Mouse (Mus musculus): Measurements from ENCODE around the gene Ppan.

Gene Ppan

GRCm38 (mm10) chr9:20887704-20888385, at the start of gene Ppan:
Ppan (plus strand) TSS chr9:20888175.
- peak; percentile 92 for DNase-seq (ENCODE audit: low spot score)

DNA sequence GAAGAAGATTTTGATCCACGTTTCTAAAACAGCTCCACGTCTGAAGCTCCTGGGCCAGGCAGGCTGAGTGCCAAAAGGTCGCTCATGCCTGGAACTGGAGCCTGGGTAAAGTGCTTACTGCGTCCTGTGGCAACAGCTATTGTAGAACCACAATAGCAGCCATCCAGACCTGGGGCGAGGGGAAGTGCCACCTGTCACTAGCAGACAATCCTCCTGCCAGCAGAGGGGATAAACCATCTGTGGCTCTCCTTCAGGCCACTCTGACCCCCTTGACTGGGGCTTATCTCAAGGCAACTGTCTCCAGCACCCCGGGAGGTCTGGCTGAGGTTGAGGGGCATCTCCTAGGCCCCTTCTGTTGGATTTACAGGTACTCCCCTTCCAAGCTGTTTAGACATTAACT, 49.0 kb upstream of the Ppan start:
- DNase-seq (ENCODE audit: low spot score) = no peak

- DNase-seq (ENCODE audit: low spot score) = no peak
These were observed 45.8 kb upstream of the Ppan start for GRCm38 (mm10) chr9:20842211-20842610.

DNA sequence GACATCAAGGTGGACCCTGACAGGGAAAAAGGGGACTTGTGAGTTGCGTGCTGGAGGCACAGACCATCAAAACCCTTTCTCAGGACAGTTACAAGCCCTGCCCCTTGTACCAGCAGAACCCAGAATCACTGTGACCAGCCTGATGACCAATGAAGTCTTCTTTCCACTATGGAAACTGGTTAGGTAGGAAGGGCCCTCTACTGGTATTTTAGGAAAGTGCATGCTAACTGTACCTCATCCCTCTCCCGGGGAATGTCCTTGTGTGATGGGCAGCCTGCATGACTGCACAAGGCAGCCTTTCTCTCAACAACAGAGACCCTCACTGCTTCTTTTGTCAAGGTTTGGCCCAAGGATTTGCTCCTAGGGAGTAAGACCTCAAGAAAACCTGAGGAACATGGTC, 45.3 kb upstream of the Ppan start:
- no peak for DNase-seq (ENCODE audit: low spot score)

DNA sequence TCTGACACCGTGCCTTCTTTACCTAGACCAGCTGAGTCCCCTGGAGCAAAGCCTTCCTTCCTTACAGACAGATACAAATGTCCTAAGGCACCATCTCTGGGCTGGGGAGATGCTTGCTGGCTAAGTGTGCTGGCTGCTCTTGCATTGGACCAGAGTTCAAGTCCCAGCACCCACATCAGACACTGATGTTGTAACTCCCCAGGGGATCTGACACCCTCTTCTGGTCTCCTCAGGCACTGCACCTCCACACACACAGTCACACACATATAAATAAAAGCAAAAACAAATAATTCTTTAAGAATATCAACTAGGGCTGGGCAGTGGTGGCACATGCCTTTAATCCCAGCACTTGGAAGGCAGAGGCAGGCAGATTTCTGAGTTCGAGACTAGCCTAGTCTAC, 37.8 kb upstream of the Ppan start:
- no peak for DNase-seq (ENCODE audit: low spot score)

- no peak for DNase-seq (ENCODE audit: low spot score)
These were observed 30.8 kb upstream of the Ppan start for GRCm38 (mm10) chr9:20857131-20857530.

GRCm38 (mm10) chr9:20859926-20860325, 28.0 kb upstream of the Ppan start:
- DNase-seq (ENCODE audit: low spot score) = no peak

- DNase-seq (ENCODE audit: low spot score) = no peak
These were observed 26.2 kb upstream of the Ppan start for GRCm38 (mm10) chr9:20861821-20862220.

- DNase-seq (ENCODE audit: low spot score) = no peak
These were observed 25.8 kb upstream of the Ppan start for GRCm38 (mm10) chr9:20862225-20862624.

GRCm38 (mm10) chr9:20866879-20867278, 21.1 kb upstream of the Ppan start:
- DNase-seq (ENCODE audit: low spot score) = no peak

GRCm38 (mm10) chr9:20868448-20869001, 19.4 kb upstream of the Ppan start, which contains the start of gene A230050P20Rik:
A230050P20Rik (plus strand) TSS chr9:20868642.
- no peak for DNase-seq (ENCODE audit: low spot score)

DNA sequence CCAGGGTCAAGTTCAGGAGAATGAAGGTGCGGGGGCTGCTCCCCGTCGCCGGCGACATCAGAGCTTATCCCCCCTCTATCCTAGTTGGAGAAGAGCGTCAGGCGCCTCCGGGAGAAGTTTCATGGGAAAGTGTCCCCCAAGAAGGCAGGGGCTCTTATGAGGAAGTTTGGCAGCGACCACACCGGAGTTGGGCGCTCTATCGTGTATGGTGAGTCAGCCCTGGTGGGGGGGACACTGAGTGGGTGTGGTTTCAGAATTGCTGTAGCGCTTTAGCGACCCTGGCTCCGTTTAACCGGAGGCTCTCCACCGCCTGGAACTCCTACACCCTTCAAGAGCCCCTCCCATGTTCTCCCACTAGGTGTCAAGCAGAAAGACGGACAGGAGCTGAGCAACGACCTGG, 18.7 kb upstream of the Ppan start:
- DNase-seq (ENCODE audit: low spot score) = no peak

GRCm38 (mm10) chr9:20870211-20871173, 17.5 kb upstream of the Ppan start:
- no peak for DNase-seq (ENCODE audit: low spot score)

DNA sequence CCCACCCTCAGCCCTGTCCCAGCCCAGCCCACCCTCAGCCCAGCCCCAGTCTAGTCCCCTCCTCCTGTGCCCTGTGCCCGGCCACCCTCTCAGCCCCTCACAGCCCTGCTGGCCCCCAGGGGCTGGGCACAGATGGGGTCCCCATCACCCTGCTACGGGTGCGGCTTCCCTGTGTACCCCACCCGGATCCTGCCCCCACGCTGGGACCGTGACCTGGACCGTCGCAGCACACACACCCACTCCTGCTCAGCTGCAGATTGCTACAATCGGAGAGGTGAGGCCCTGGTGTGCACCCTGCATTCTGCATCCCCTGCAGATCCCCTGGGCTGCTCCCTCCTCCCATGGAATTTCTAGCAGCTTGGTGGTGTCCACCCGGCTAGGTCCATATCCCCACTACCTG, 15.0 kb upstream of the Ppan start:
- no peak for DNase-seq (ENCODE audit: low spot score)

GRCm38 (mm10) chr9:20873521-20873920, 14.5 kb upstream of the Ppan start:
- DNase-seq (ENCODE audit: low spot score) = no peak

- DNase-seq (ENCODE audit: low spot score) = no peak
These were observed 12.8 kb upstream of the Ppan start for GRCm38 (mm10) chr9:20875021-20875790.

DNA sequence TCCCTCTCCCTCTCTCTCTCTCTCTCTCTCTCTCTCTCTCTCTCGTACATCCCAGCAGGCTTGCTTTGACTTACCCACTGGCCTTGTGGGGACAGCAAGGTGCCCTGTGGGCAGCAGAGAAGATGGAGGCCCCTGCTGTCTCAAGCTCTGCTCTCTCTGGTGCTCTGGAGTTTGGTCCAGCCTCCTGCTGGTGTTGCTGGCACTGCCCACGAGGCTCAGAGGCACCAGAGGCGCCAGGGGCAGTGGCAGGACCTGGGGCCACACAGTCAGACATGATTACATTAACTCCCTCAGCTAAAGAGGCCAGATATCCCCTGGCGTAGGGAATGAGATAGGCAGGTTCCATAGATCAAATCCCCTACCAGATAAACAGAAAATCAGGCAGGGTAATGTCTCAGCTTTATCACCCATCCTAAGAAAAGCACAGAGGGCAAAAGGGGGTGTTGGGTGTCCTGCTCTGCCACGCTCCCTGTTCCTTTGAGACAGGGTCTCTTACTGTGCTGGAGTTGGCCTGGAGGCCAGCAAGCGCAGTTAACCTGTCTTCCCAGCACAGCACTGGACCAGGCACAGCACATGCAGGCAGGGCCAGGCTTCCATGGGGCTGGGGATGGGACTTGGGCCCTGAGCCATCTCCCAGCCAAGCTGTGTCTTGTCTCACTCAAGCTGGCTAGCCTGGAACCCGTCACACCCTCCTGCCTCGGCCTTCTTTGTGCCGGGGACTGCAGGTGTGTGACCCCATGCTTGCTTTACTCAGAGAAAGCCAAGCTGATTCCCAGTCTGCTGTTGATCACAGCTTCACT, 11.5 kb upstream of the Ppan start:
- no peak for DNase-seq (ENCODE audit: low spot score)

DNA sequence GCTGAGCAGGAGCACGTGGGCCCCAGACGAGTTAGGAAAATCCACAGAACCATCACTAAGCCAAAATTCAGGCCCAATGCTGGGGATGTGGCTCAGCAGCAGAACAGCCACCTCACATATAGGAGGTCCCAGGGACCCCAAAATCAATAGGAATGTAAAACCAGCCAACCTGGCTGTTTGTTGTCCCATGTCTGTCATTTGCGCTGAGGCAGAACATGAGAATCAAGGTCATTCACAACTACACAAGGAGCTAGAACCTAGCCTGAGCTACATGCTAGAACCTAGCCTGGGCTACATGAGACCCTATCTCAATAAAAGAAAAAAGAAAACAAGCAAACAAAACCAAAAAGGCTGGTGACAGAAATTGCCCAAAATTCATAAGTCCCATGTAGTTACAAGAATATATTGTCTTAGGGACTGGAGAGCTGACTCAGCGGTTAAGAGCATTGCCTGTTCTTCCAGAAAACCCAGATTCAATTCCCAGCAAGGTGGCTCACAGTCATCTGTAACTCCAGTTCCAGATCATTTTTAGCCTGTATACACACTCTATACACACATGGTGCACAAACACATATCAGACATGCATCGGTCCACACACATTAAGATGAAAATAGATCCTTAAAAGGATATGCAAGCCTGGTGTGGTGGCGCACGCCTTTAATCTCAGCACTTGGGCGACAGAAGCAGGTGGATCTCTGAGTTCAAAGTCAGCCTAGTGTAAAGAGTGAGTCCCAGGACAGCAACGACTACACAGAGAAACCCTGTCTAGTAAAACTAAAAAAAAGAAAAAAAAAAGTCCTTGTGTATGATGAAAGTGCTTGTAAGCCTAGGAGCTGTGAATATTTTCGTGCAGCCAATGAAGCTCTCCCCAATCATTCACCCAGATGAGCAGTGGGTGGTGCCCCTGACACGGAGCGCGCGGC, 10.6 kb upstream of the Ppan start:
- DNase-seq (ENCODE audit: low spot score) = no peak

DNA sequence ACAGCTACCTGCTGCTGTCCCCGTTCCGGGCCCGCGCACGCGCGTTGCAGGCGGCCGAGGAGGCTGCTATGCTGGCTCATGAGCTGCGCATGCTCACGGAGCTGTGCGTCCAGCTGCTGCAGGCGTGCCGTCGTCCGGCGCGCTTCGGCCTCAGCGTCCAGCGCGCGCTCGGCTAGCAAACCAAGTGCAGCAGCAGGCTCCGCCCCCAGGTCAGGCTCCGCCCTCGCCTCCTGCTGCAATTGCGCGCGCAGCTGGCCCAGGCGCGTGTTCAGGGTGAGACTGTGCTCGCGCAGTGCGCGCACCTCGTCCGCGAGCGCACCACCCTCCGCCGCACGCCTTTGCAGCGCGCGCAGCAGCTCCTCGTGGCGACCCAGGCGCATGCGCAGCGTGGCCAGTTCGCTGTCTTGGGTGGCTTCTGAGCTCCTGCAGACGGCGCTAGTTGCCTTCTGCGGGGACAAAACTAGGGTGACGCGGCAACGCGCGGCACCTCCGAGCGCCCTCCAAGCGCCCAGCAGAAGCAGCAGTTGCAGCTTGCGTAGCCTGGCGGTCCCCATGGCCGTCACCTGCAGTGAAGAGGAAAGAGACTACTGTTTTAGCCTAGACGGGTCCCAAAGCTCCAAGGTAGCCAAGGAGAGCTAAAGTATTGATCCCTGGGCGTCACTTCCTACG, 9.8 kb upstream of the Ppan start:
- DNase-seq (ENCODE audit: low spot score) = peak; percentile 98

- no peak for DNase-seq (ENCODE audit: low spot score)
These were observed 9.3 kb upstream of the Ppan start for GRCm38 (mm10) chr9:20878710-20879065.
